Mouse (Mus musculus) ES-Bruce4 (cell line): ENCODE data around the gene Phf21b.

Experiments used
- CTCF ChIP-seq: IDR thresholded peaks from one replicate; pipeline ENCODE4 v1.8.1; 2011; ENCODE audit warnings: low read depth, low read length
- EP300 ChIP-seq: IDR thresholded peaks from 2 replicates; pipeline ENCODE4 v1.6.1; 2011; ENCODE audit warnings: low read depth, low read length; ENCODE audit not compliant: insufficient read depth

GRCm38 (mm10) chr15:84772191-84773111 is 83.4 kb downstream of the Phf21b start:
- TF ChIP-seq EP300 (no peak), CTCF (peak; percentile 28)
